Mouse (Mus musculus) liver, embryonic 14.5 days (tissue): ENCODE measurements around the gene Suds3.

Experiments used
- CTCF ChIP-seq: IDR thresholded peaks from 2 replicates; pipeline ENCODE4 v1.5.1; 2016; ENCODE audit warnings: antibody characterized with exemption, low read depth, control low read depth
- EP300 ChIP-seq: IDR thresholded peaks from 2 replicates; pipeline ENCODE4 v1.6.1; 2016; ENCODE audit warnings: antibody characterized with exemption, low read depth

- TF ChIP-seq CTCF (no peak), EP300 (no peak)
Measured at GRCm38 (mm10) chr5:117117241-117117640, 1.3 kb upstream of the Suds3 start.
